Mouse (Mus musculus) CH12.LX (cell line): Measurements from ENCODE around the gene Elavl3.

Experiments
- CTCF ChIP-seq, 2 experiments: IDR thresholded peaks in 1 of 2; conservative IDR thresholded peaks in 1 of 2; 2 replicates each; pipeline ENCODE4 v1.5.1; 2011 to 2012; ENCODE audit warnings: low read depth in 2 of 2, low read length in 2 of 2, improper control_type of control experiment in 1 of 2, inconsistent platforms in 1 of 2, mild to moderate bottlenecking in 1 of 2, moderate library complexity in 1 of 2
- EP300 ChIP-seq: IDR thresholded peaks from 2 replicates; pipeline ENCODE4 v1.6.1; 2011; ENCODE audit warnings: low read length, improper control_type of control experiment
- KAT2A ChIP-seq: IDR thresholded peaks from 2 replicates; pipeline ENCODE4 v1.6.1; 2012; ENCODE audit warnings: low read length, improper control_type of control experiment, inconsistent platforms; ENCODE audit not compliant: insufficient replicate concordance
- MAX ChIP-seq: IDR thresholded peaks from 2 replicates; pipeline ENCODE4 v1.6.1; 2011; ENCODE audit warnings: low read length, improper control_type of control experiment
- POLR2A ChIP-seq: IDR thresholded peaks from 2 replicates; pipeline ENCODE4 v1.6.1; 2011; ENCODE audit warnings: low read depth, mild to moderate bottlenecking, improper control_type of control experiment, low read length

DNA sequence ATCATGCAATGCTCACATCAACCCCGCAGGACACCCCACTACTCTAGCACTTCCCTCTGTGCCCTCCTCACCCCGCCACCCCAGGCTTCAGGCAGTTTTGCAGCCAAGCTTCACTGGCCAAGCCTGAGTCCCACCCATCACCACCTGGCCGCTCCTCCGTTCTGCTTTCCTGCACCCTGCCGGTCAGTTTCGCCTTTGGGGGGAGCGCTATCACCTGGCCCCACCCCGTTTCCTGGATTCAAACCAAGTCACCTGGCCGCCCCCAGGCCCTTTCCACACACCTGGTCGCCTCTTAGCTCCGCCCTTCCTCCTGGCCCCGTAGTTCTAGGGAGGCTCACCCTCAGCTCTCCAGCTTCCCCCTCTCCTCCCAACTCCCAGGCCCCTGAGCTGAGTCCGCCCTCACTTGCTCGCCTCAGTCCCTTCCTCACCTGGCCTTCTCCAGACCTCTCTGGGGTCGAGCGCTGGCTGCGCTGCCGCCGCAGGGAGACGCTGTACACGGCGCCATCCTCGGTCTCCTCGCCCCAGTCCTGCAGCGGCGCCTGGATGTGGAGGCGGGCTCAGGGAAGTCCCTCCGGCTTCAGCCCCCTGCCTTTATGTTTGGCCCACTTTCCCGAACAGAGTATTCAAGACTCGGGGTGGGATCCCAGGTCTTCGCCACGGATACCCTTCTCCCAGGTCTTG, 63.3 kb downstream of the Elavl3 start:
- TF ChIP-seq CTCF (conservative IDR thresholded peaks at IDR 0.05 in 1 of 2, IDR thresholded peaks at IDR 0.05 in 1 of 2; ENCODE audit: low read depth in 2 of 2, low read length in 2 of 2), result no peak
- TF ChIP-seq MAX, result no peak
- no peak for TF ChIP-seq KAT2A
- no peak for TF ChIP-seq EP300
- no peak for TF ChIP-seq POLR2A
